Mouse (Mus musculus) embryonic facial prominence, embryonic 15.5 days (tissue): ENCODE measurements around the gene Urad. TPM values are rescaled to one million over a fixed set of nuclear protein-coding genes. Genes with fewer than 3 reads are reported as not detected.

Experiments used
- ATAC-seq: fragments of 200-750 bp; cut with Nextera tagmentation; 2 replicates; pipeline ENCODE4 v1.8.0; 2017; ENCODE audit warnings: low read depth, moderate TSS enrichment; ENCODE audit not compliant: insufficient number of reproducible peaks, low FRiP score, low TSS enrichment
- H3K27ac ChIP-seq: fragments of 300-500 bp; sonication (generic); replicated peaks from 2 replicates; pipeline ENCODE4 v1.5.1; 2015; ENCODE audit warnings: mild to moderate bottlenecking, inconsistent platforms
- H3K27me3 ChIP-seq: fragments of 300-500 bp; sonication (generic); 2 replicates; pipeline ENCODE4 v1.6.1; 2015; ENCODE audit warnings: inconsistent platforms
- H3K36me3 ChIP-seq: fragments of 300-500 bp; sonication (generic); 2 replicates; pipeline ENCODE4 v1.6.1; 2015; ENCODE audit warnings: mild to moderate bottlenecking, inconsistent platforms
- H3K4me1 ChIP-seq: fragments of 300-500 bp; sonication (generic); 2 replicates; pipeline ENCODE4 v1.6.1; 2015; ENCODE audit warnings: inconsistent platforms
- H3K4me2 ChIP-seq: fragments of 300-500 bp; sonication (generic); replicated peaks from 2 replicates; pipeline ENCODE4 v1.6.1; 2015; ENCODE audit warnings: mild to moderate bottlenecking, inconsistent platforms
- H3K4me3 ChIP-seq: fragments of 300-500 bp; sonication (generic); replicated peaks from 2 replicates; pipeline ENCODE4 v1.5.1; 2015; ENCODE audit warnings: mild to moderate bottlenecking, inconsistent platforms
- H3K9ac ChIP-seq: fragments of 300-500 bp; sonication (generic); 2 replicates; pipeline ENCODE4 v1.6.1; 2015; ENCODE audit warnings: inconsistent platforms
- H3K9me3 ChIP-seq: fragments of 300-500 bp; sonication (generic); replicated peaks from 2 replicates; pipeline ENCODE4 v1.6.1; 2016; ENCODE audit warnings: inconsistent platforms
- WGBS: fragments of 180-500 bp; shearing (Covaris S2); methylation state at CpG from one replicate; pipeline ENCODE4 v1.1.7; 2015; 5-methylcytosine and 5-hydroxymethylcytosine counted together
- polyA plus RNA-seq: library from polyadenylated mRNA; unstranded; fragments of >200 nt; fragmentation: Nextera tagmentation; extraction: Ambion mirVana; gene quantifications from 2 replicates; pipeline ENCODE4 v1.2.1, GENCODE M21; 2015

Gene Urad
- polyA plus RNA-seq, 1 experiment from 2014 or later, result not detected

DNA sequence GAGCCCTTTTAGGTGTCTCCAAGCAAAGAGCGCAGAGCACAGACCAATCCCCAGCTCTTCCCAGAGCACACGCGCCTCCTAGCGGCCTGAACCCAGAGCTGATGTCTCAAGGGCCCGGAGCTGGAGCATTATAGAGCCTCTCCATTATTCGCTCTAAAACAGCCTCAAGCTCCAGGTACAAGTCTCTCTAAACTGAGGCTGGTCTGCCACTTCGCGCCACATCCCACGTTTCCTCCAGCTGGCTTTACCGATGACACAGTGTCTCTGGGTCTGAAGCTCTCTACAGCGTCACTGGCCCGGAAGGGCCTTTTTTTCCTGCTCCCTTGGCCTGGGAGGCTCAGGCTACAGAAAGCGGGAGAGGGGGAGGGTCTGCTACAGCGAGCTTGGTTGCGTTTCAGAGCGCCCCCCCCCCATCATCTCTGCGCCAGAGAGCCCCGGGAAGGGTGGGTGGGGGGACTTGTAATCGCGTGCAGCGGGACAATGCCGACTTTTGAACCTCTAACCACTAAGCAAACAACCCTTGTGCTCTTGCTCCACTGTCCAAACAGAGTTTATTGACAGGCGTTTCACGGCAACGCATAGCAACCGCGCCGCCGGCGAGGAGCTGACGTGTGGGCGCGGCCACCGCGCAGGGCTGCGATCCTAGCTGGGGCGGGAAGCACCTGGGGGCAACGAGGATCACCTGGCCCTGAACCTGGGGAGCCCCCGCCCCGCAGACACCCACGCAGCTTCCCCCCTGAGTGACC lies 22.8 kb downstream of the Urad start:
- under 1% methylated on average over 40 of the region's 41 CpGs for WGBS
- no peak overlapping the region for H3K27ac ChIP-seq
- H3K9ac ChIP-seq, result no peak overlapping the region
- H3K4me2 ChIP-seq, result peak overlapping the region; percentile 27
- ATAC-seq, result 0 out of 2 replicates have a peak, but pooled peaks have one; percentile 19
- no peaks in the 10 kb centered on the region for H3K36me3 ChIP-seq
- peaks cover 11% of the 10 kb centered on the region for H3K4me1 ChIP-seq
- no peaks in the 10 kb centered on the region for H3K9me3 ChIP-seq
- peaks cover 96% of the 10 kb centered on the region for H3K27me3 ChIP-seq
- H3K4me3 ChIP-seq, result peak overlapping the region; percentile 16

DNA sequence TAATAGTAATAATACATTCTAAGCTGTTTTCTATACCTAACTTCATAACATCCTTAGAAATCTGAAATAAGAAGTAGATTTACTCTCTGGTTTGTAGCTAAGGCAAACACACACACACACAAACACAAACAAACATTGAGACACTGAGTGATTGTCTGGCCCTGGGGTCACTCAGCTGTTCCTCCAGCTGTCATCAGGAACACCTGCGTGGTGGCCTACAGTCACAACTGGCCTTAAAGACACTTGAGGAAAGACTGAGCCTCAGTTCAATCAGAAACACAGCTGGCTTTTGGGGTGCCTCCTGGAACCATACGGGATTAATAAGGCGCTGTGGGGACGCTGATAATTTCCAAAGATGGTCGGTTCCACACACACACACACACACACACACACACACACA lies 25.0 kb downstream of the Urad start:
- no peak for ATAC-seq
- H3K27me3 ChIP-seq, result peaks cover 96% of the 10 kb centered on the region
- WGBS, result 53% methylated on average over 5 of the region's 5 CpGs
- H3K9me3 ChIP-seq, result no peaks in the 10 kb centered on the region
- H3K4me1 ChIP-seq, result peaks cover 8% of the 10 kb centered on the region
- no peak overlapping the region for H3K27ac ChIP-seq
- no peaks in the 10 kb centered on the region for H3K36me3 ChIP-seq
- no peak overlapping the region for H3K4me2 ChIP-seq
- no peak overlapping the region for H3K4me3 ChIP-seq
- no peak overlapping the region for H3K9ac ChIP-seq

DNA sequence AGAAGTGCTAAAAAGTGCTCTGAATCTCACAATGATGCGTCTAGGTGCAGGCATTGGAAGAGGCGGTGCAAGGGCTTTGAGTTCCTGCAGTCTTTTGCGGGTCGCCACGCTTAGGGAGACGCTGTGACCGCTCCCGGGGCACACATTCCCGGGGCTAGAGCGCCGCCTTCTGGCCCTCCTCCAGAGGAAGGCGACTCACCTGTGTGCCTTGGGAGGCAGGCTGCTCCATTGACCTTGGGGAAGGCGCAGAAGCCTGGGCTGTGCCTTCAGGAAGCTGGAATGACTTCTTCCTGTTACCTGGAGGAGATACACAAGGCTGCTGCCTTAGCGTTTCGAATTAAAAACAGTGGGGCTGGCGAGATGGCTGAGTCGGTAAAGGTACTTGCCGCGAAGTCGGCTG lies 28.1 kb downstream of the Urad start:
- H3K27me3 ChIP-seq, result peaks cover 81% of the 10 kb centered on the region
- H3K36me3 ChIP-seq, result no peaks in the 10 kb centered on the region
- WGBS, result 9% methylated on average over 20 of the region's 20 CpGs
- ATAC-seq, result no peak
- H3K4me1 ChIP-seq, result no peaks in the 10 kb centered on the region
- no peak overlapping the region for H3K4me3 ChIP-seq
- H3K9ac ChIP-seq, result no peak overlapping the region
- no peak overlapping the region for H3K4me2 ChIP-seq
- no peaks in the 10 kb centered on the region for H3K9me3 ChIP-seq
- H3K27ac ChIP-seq, result no peak overlapping the region

DNA sequence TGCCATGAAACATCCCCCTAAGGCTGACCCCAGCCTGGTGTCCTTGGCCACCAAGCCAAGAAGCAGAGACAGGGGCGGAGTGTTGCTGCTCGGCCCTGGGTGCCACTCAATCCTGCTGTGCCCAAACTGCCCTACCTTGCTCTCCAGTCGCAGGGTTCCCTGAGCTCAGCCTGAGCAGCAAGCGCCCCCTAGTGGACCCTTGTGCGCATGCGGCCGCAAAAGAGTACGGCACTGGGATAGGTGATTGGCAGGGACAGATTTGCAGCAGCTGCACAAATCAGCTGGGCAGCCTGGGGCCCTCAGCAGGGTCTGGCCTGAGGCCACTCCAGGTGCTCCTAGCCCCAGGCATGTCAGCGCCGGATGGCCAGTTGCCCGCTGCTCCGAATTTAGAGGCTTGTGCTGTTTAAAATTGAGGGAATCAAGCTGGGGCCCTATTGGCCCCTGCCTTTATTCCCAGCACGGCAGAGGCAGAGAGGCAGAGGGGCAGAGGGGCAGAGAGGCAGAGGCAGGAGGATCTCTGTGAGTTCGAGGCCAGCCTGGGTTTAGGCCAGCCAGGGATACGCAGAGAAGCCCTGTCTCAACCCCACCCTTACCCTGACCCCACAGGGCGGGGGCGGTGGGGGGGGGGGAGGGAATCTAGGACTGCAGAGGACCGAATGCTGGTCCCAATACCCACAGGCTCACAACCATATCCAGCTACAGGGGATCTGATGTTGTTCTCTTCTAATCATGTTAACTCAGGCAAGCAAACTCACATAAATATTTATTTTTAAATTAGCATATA lies 28.9 kb downstream of the Urad start:
- H3K4me1 ChIP-seq, result no peaks in the 10 kb centered on the region
- H3K4me2 ChIP-seq, result no peak overlapping the region
- H3K9me3 ChIP-seq, result no peaks in the 10 kb centered on the region
- WGBS, result 17% methylated on average over 18 of the region's 18 CpGs
- no peak overlapping the region for H3K27ac ChIP-seq
- H3K4me3 ChIP-seq, result no peak overlapping the region
- peak; percentile 69 for ATAC-seq
- H3K9ac ChIP-seq, result no peak overlapping the region
- H3K27me3 ChIP-seq, result peaks cover 73% of the 10 kb centered on the region
- H3K36me3 ChIP-seq, result no peaks in the 10 kb centered on the region

DNA sequence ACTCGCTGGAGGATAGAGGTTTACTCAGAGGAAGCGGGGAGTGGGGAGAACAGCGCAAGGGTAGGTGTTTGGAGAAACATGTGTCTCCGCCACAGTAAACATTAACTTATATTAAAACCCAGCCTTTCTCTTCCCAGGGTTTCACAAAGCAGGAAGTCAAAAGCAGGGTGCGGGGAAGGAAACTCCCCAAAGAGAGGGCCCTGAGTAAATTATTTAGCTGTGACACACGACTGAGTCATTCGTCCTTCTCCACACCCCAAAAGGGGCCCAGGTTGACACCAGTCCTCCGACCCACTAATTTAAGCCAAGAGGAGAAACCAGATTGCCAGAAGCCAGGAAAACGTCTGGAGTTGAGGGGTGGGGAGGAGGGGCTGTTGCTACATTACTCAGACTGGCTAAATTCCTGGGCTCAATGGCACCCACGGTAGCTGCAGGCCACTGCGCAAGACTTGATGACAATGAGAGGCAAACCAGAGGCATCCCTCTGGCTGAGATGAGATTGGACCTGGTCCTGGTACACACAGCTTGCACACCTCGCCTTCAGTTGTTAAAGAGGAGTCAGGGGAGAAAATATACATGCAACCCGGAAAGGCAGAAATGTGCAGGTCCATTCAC lies 29.6 kb downstream of the Urad start:
- no peak overlapping the region for H3K27ac ChIP-seq
- peaks cover 66% of the 10 kb centered on the region for H3K27me3 ChIP-seq
- ATAC-seq, result no peak
- H3K9me3 ChIP-seq, result no peaks in the 10 kb centered on the region
- H3K4me3 ChIP-seq, result no peak overlapping the region
- no peaks in the 10 kb centered on the region for H3K36me3 ChIP-seq
- no peak overlapping the region for H3K4me2 ChIP-seq
- no peak overlapping the region for H3K9ac ChIP-seq
- no peaks in the 10 kb centered on the region for H3K4me1 ChIP-seq
- WGBS, result 41% methylated on average over 13 of the region's 13 CpGs

DNA sequence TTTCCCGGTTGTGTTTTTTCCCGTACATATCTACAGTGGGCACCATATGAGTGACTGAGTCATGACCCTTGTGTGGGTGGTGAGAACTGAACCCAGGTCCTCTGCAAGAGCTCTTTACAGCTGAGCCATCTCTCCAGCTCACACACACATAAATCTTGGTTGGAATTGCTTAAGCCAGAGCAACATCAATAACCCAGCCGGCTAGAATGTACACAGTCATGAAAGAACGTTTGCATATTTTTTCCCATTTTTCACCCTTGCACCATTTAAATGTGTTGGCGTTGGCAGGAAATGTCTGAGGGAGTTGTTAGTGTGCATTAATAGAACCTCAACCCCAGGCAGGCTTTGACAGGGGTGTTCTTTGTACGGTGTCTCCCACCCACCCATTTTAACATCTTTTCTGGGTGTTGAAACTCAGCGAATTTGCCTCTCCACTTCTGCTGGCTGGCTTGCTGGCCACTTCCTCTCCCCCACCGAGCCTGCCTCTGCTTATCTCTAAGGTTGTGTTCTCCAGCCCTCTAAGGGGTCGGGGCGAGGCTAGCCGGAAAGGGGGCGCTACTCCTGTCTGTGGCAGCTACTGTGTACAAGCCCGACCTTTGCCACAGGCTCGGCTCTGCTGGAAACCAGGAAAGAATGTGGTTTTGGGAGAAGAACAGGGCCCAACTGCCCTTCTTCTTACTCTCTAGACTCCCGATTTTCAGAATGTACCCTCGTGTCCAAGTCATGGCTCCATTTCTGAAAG lies 30.3 kb downstream of the Urad start:
- Histone ChIP-seq H3K4me2 (no peak overlapping the region), H3K36me3 (no peaks in the 10 kb centered on the region), H3K9ac (no peak overlapping the region), H3K9me3 (no peaks in the 10 kb centered on the region), H3K27ac (no peak overlapping the region), H3K27me3 (peaks cover 59% of the 10 kb centered on the region), H3K4me3 (no peak overlapping the region), H3K4me1 (no peaks in the 10 kb centered on the region)
- no peak for ATAC-seq
- 34% methylated on average over 16 of the region's 16 CpGs for WGBS

DNA sequence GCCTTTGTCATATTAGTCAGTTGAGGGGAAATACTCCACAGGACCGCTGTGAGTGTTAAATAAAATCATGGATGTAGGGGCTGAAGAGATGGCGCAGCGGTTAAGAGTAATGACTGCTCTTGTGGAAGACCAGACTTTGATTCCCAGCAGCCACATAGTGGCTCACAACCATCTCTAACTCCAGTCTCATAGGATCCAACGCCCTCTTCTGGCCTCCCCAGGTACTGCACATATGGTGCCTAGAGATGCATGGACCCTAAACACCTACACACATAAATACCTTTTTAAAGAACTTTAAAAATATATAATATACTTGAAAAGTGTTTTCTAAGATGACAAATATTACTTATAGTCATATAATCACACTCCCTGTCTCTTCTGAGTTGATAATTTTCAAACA lies 37.9 kb downstream of the Urad start:
- Histone ChIP-seq H3K27ac (no peak overlapping the region), H3K27me3 (peaks cover 40% of the 10 kb centered on the region), H3K4me3 (no peak overlapping the region), H3K4me1 (no peaks in the 10 kb centered on the region), H3K4me2 (no peak overlapping the region), H3K9me3 (no peaks in the 10 kb centered on the region), H3K9ac (no peak overlapping the region), H3K36me3 (no peaks in the 10 kb centered on the region)
- 73% methylated on average over 4 of the region's 4 CpGs for WGBS
- ATAC-seq, result no peak

DNA sequence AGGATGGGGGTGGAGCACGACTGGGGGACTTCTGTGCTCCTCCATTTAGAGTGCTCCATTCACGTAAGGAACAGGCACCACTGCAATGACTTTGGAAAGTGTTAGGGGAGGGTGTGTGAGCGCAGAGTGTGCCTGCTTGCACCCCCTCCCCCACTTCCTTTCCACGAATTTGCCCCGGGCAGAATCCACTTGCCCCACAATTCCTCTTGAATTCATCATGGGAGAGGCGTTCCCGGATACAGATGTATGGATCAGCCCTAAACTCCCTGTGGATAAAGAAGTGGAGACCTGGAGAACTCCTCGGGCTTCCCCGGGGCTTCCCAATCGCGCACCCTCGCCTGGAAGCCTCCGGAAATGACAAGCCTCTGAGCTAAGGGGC lies 44.7 kb downstream of the Urad start:
- H3K9me3 ChIP-seq, result no peaks in the 10 kb centered on the region
- under 1% methylated on average over 13 of the region's 13 CpGs for WGBS
- no peak overlapping the region for H3K27ac ChIP-seq
- no peak overlapping the region for H3K4me3 ChIP-seq
- H3K9ac ChIP-seq, result no peak overlapping the region
- no peak overlapping the region for H3K4me2 ChIP-seq
- ATAC-seq, result no peak
- 0 out of 2 replicates have a peak, but pooled peaks cover 2% of the 10 kb centered on the region for H3K4me1 ChIP-seq
- H3K36me3 ChIP-seq, result no peaks in the 10 kb centered on the region
- H3K27me3 ChIP-seq, result peaks cover 92% of the 10 kb centered on the region

DNA sequence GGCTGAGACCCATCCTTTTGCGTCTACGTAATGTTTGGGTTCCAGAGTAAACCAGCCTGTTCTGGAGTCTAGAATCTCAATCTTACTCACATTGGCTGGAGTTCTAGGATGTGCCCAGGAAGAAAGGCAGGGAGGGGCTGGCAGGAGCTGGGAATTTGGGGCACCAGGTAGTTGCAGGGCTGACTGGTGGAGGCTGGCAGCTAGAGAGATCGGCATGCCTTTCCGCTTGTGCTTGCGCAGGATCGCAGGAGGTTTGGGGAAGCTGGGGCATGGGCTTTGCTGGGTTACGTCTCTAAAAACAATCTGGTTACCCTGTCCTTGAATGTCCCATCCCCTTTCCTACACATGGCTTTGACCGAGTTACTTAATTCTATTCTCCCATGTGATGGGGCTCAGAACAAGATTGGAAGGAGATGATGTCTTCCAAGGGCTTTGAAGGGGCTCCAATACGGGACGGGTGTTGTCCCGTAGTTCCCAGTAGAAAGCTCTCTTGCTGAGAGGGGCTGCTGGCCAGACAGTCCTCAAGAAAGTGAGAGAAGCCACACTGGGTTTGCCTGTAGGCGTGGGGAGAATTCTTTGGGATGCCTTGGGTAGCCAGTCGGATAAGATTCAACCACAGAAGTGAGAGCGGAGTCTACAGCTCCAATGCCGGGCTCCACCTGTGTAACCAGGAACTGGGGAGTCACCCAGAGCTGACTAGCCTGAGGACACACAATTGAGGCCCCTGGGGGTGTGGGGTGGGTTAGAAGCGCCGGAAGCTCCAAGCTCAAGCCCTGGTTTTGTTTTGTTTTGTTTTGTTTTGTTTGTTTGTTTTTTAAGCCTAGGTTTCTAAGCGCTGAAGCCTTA lies 45.3 kb downstream of the Urad start:
- Histone ChIP-seq H3K27me3 (peaks cover 94% of the 10 kb centered on the region), H3K36me3 (no peaks in the 10 kb centered on the region), H3K9ac (no peak overlapping the region), H3K27ac (no peak overlapping the region), H3K4me3 (no peak overlapping the region), H3K4me1 (0 out of 2 replicates have a peak, but pooled peaks cover 2% of the 10 kb centered on the region), H3K9me3 (no peaks in the 10 kb centered on the region), H3K4me2 (no peak overlapping the region)
- ATAC-seq, result no peak
- WGBS, result 2% methylated on average over 18 of the region's 18 CpGs

DNA sequence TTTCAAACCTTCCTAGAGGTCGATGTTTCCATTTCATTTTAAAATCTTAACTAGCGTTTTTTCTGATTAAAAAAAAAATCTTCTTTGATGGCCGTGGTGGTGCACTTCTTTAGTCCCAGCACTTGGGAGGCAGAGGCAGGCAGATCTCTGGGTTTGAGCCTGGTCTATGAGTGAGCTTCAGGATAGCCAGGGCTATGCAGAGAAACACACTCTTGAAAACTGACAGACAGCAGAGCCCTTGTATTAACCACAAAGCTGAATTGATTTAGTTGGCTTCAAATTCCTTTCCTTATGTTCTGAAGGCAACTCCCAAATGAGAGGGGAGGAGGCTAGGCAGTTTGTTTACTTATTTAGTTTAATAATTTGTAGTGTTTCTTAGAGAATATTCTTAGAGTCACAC lies 46.5 kb downstream of the Urad start:
- Histone ChIP-seq H3K4me3 (no peak overlapping the region), H3K9me3 (no peaks in the 10 kb centered on the region), H3K9ac (no peak overlapping the region), H3K27me3 (peaks cover 95% of the 10 kb centered on the region), H3K36me3 (no peaks in the 10 kb centered on the region), H3K27ac (no peak overlapping the region), H3K4me1 (0 out of 2 replicates have a peak, but pooled peaks cover 2% of the 10 kb centered on the region), H3K4me2 (no peak overlapping the region)
- WGBS, result 15% methylated on average over 3 of the region's 3 CpGs
- ATAC-seq, result no peak
